Mouse (Mus musculus): ENCODE measurements around the gene Hcn3. TPM values are rescaled to one million over a fixed set of nuclear protein-coding genes. Genes with fewer than 3 reads are reported as not detected.

Hcn3 gene
- polyA plus RNA-seq, 1 experiment from 2014 or later, result 3.6 TPM

GRCm38 (mm10) chr3:89102495-89103290, 57.3 kb downstream of the Hcn3 start:
- DNase-seq (ENCODE audit: low spot score) (no peak), ATAC-seq (ENCODE audit: low FRiP score) (no peak)
- 72% methylated on average over 12 of the region's 12 CpGs for WGBS
- Histone ChIP-seq H3K9ac (ENCODE audit: low read depth, low read length) (peak overlapping the region; percentile 47; the same call in 1 of the 2 replicates), H3K36me3 (ENCODE audit: control insufficient read depth, insufficient read depth, low read length) (peaks cover 3% of the 10 kb centered on the region; the same call in 1 of the 2 replicates), H3K27me3 (ENCODE audit: control insufficient read depth, insufficient read depth, low read length) (no peaks in the 10 kb centered on the region), H3K27ac (ENCODE audit: low read depth, low read length) (peak overlapping the region; percentile 69; the same call in 1 of the 2 replicates), H3K9me3 (ENCODE audit: control insufficient read depth, low read length) (no peaks in the 10 kb centered on the region), H3K4me1 (replicated peaks; ENCODE audit: control insufficient read depth, insufficient read depth, low read length) (peaks cover 5% of the 10 kb centered on the region; the same call in 1 of the 2 replicates), H3K4me2 (replicated peaks; ENCODE audit: low read depth, low read length) (peak overlapping the region; percentile 55), H3K4me3 (ENCODE audit: low read depth, low read length) (peak overlapping the region; percentile 62; the same call in 1 of the 2 replicates)

- peak; percentile 97 for DNase-seq (ENCODE audit: low spot score)
- under 1% methylated on average over 26 of the region's 26 CpGs for WGBS
- peak within 1 kb of the TSS; percentile 62 for H3K4me3 ChIP-seq (ENCODE audit: low read depth, low read length)
These were observed 58.0 kb downstream of the Hcn3 start, which contains the start of gene Fdps for GRCm38 (mm10) chr3:89101812-89102494. TSS of gene Fdps (minus strand) at chr3:89101959.

GRCm38 (mm10) chr3:89101459-89101811, 58.6 kb downstream of the Hcn3 start:
- peak; percentile 51 for ATAC-seq (ENCODE audit: low FRiP score)
- WGBS, result under 1% methylated on average over 19 of the region's 19 CpGs
- peak overlapping the region; percentile 62 for H3K4me3 ChIP-seq (ENCODE audit: low read depth, low read length)
- peak overlapping the region; percentile 62 for H3K9ac ChIP-seq (ENCODE audit: low read depth, low read length)
- H3K27ac ChIP-seq (ENCODE audit: low read depth, low read length), result peak overlapping the region; percentile 49
- no peak for DNase-seq (ENCODE audit: low spot score)
- H3K36me3 ChIP-seq (ENCODE audit: control insufficient read depth, insufficient read depth, low read length), result peaks cover 3% of the 10 kb centered on the region; the same call in 1 of the 2 replicates
- H3K4me1 ChIP-seq (replicated peaks; ENCODE audit: control insufficient read depth, insufficient read depth, low read length), result peaks cover 5% of the 10 kb centered on the region; the same call in 1 of the 2 replicates
- H3K4me2 ChIP-seq (replicated peaks; ENCODE audit: low read depth, low read length), result peak overlapping the region; percentile 59
- no peaks in the 10 kb centered on the region for H3K27me3 ChIP-seq (ENCODE audit: control insufficient read depth, insufficient read depth, low read length)
- H3K9me3 ChIP-seq (ENCODE audit: control insufficient read depth, low read length), result no peaks in the 10 kb centered on the region

More at GRCm38 (mm10) chr3:89101812-89102494, 58.0 kb downstream of the Hcn3 start, which contains the start of gene Fdps:
- ATAC-seq (ENCODE audit: low FRiP score), result peak; percentile 99
- H3K27me3 ChIP-seq (ENCODE audit: control insufficient read depth, insufficient read depth, low read length), result no peaks in the 10 kb centered on the region
- H3K4me1 ChIP-seq (replicated peaks; ENCODE audit: control insufficient read depth, insufficient read depth, low read length), result peaks cover 5% of the 10 kb centered on the region; the same call in 1 of the 2 replicates
- H3K36me3 ChIP-seq (ENCODE audit: control insufficient read depth, insufficient read depth, low read length), result peaks cover 3% of the 10 kb centered on the region; the same call in 1 of the 2 replicates
- no peaks in the 10 kb centered on the region for H3K9me3 ChIP-seq (ENCODE audit: control insufficient read depth, low read length)
- peak within 1 kb of the TSS; percentile 59 for H3K4me2 ChIP-seq (replicated peaks; ENCODE audit: low read depth, low read length)
- H3K9ac ChIP-seq (ENCODE audit: low read depth, low read length), result peak within 1 kb of the TSS; percentile 62
- H3K27ac ChIP-seq (ENCODE audit: low read depth, low read length), result peak within 1 kb of the TSS; percentile 69

- ATAC-seq (ENCODE audit: low FRiP score), result no peak
- WGBS, result 58% methylated on average over 7 of the region's 7 CpGs
These were observed 59.2 kb downstream of the Hcn3 start, which contains the start of gene Gm43738 for GRCm38 (mm10) chr3:89100811-89101210. TSS of gene Gm43738 (minus strand) at chr3:89101099.

More at GRCm38 (mm10) chr3:89100811-89101210, 59.2 kb downstream of the Hcn3 start, which contains the start of gene Gm43738:
- Histone ChIP-seq H3K4me3 (ENCODE audit: low read depth, low read length) (peak within 1 kb of the TSS; percentile 62), H3K4me1 (replicated peaks; ENCODE audit: control insufficient read depth, insufficient read depth, low read length) (peaks cover 5% of the 10 kb centered on the region; the same call in 1 of the 2 replicates), H3K9ac (ENCODE audit: low read depth, low read length) (peak within 1 kb of the TSS; percentile 62), H3K9me3 (ENCODE audit: control insufficient read depth, low read length) (no peaks in the 10 kb centered on the region), H3K36me3 (ENCODE audit: control insufficient read depth, insufficient read depth, low read length) (peaks cover 3% of the 10 kb centered on the region; the same call in 1 of the 2 replicates), H3K27ac (ENCODE audit: low read depth, low read length) (peak within 1 kb of the TSS; percentile 49), H3K4me2 (replicated peaks; ENCODE audit: low read depth, low read length) (peak within 1 kb of the TSS; percentile 59), H3K27me3 (ENCODE audit: control insufficient read depth, insufficient read depth, low read length) (no peaks in the 10 kb centered on the region)
- DNase-seq (ENCODE audit: low spot score), result no peak

Other genes with a start within 250 kb of the Hcn3 start
- 47.4 and 49.8 TPM in 2 replicates for gene Msto1, start 246.2 kb downstream of the Hcn3 start, polyA plus RNA-seq (2014; fragmentation: Nextera tagmentation; extraction: Ambion mirVana)
- 15.5 and 22.9 TPM in 2 replicates for gene Ash1l, start 209.6 kb downstream of the Hcn3 start, polyA plus RNA-seq (2014; fragmentation: Nextera tagmentation; extraction: Ambion mirVana)
- 145 and 167 TPM in 2 replicates for gene Dap3, start 209.0 kb downstream of the Hcn3 start, polyA plus RNA-seq (2014; fragmentation: Nextera tagmentation; extraction: Ambion mirVana)
- 28.7 and 35.4 TPM in 2 replicates for gene Rusc1, start 66.9 kb downstream of the Hcn3 start, polyA plus RNA-seq (2014; fragmentation: Nextera tagmentation; extraction: Ambion mirVana)
- 0.08 TPM in 1 of 2 replicates, not detected in the other for gene Gm43738, start 59.1 kb downstream of the Hcn3 start, polyA plus RNA-seq (2014; fragmentation: Nextera tagmentation; extraction: Ambion mirVana)
- 390 and 392 TPM in 2 replicates for gene Fdps, start 58.2 kb downstream of the Hcn3 start, polyA plus RNA-seq (2014; fragmentation: Nextera tagmentation; extraction: Ambion mirVana)
- 1.6 and 2.0 TPM in 2 replicates for gene Pklr, start 24.1 kb downstream of the Hcn3 start, polyA plus RNA-seq (2014; fragmentation: Nextera tagmentation; extraction: Ambion mirVana)
- gene Clk2, start 4.6 kb upstream of the Hcn3 start, polyA plus RNA-seq (2014; fragmentation: Nextera tagmentation; extraction: Ambion mirVana), result 27.6 and 30.6 TPM in 2 replicates
- 85.9 and 90.4 TPM in 2 replicates for gene Scamp3, start 17.3 kb upstream of the Hcn3 start, polyA plus RNA-seq (2014; fragmentation: Nextera tagmentation; extraction: Ambion mirVana)
- 18.5 and 19.8 TPM in 2 replicates for gene Fam189b, start 22.9 kb upstream of the Hcn3 start, polyA plus RNA-seq (2014; fragmentation: Nextera tagmentation; extraction: Ambion mirVana)
- 43.7 and 47.3 TPM in 2 replicates for gene Gba, start 42.7 kb upstream of the Hcn3 start, polyA plus RNA-seq (2014; fragmentation: Nextera tagmentation; extraction: Ambion mirVana)
- 40.9 and 44.5 TPM in 2 replicates for gene Thbs3, start 55.0 kb upstream of the Hcn3 start, polyA plus RNA-seq (2014; fragmentation: Nextera tagmentation; extraction: Ambion mirVana)
- 180 and 181 TPM in 2 replicates for gene Mtx1, start 66.9 kb upstream of the Hcn3 start, polyA plus RNA-seq (2014; fragmentation: Nextera tagmentation; extraction: Ambion mirVana)
- gene Muc1, start 68.9 kb upstream of the Hcn3 start, polyA plus RNA-seq (2014; fragmentation: Nextera tagmentation; extraction: Ambion mirVana), result 1.4 and 2.1 TPM in 2 replicates
- 276 and 289 TPM in 2 replicates for gene Krtcap2, start 85.8 kb upstream of the Hcn3 start, polyA plus RNA-seq (2014; fragmentation: Nextera tagmentation; extraction: Ambion mirVana)
- 9.5 and 9.7 TPM in 2 replicates for gene Trim46, start 86.1 kb upstream of the Hcn3 start, polyA plus RNA-seq (2014; fragmentation: Nextera tagmentation; extraction: Ambion mirVana)
- 75.7 and 82.9 TPM in 2 replicates for gene Dpm3, start 99.2 kb upstream of the Hcn3 start, polyA plus RNA-seq (2014; fragmentation: Nextera tagmentation; extraction: Ambion mirVana)
- gene Slc50a1, start 110.4 kb upstream of the Hcn3 start, polyA plus RNA-seq (2014; fragmentation: Nextera tagmentation; extraction: Ambion mirVana), result 35.9 and 37.5 TPM in 2 replicates
- 14.0 and 16.4 TPM in 2 replicates for gene Efna1, start 120.9 kb upstream of the Hcn3 start, polyA plus RNA-seq (2014; fragmentation: Nextera tagmentation; extraction: Ambion mirVana)
- 13.8 TPM in 2 replicates for gene Efna3, start 162.8 kb upstream of the Hcn3 start, polyA plus RNA-seq (2014; fragmentation: Nextera tagmentation; extraction: Ambion mirVana)
- 18.9 and 20.6 TPM in 2 replicates for gene Efna4, start 177.8 kb upstream of the Hcn3 start, polyA plus RNA-seq (2014; fragmentation: Nextera tagmentation; extraction: Ambion mirVana)
- 17.8 TPM in 2 replicates for gene Adam15, start 189.8 kb upstream of the Hcn3 start, polyA plus RNA-seq (2014; fragmentation: Nextera tagmentation; extraction: Ambion mirVana)
- 0.14 and 0.27 TPM in 2 replicates for gene Dcst2, start 201.8 kb upstream of the Hcn3 start, polyA plus RNA-seq (2014; fragmentation: Nextera tagmentation; extraction: Ambion mirVana)
- 0.28 and 0.63 TPM in 2 replicates for gene Dcst1, start 205.1 kb upstream of the Hcn3 start, polyA plus RNA-seq (2014; fragmentation: Nextera tagmentation; extraction: Ambion mirVana)
- gene Zbtb7b, start 234.6 kb upstream of the Hcn3 start, polyA plus RNA-seq (2014; fragmentation: Nextera tagmentation; extraction: Ambion mirVana), result 0.47 and 1.2 TPM in 2 replicates
- 0.22 and 0.95 TPM in 2 replicates for gene Lenep, start 242.6 kb upstream of the Hcn3 start, polyA plus RNA-seq (2014; fragmentation: Nextera tagmentation; extraction: Ambion mirVana)

All from hindbrain, embryonic 11.5 days (tissue).